35 mouse cellular contexts compared by ENCODE assay signal in the genomic region with DNA sequence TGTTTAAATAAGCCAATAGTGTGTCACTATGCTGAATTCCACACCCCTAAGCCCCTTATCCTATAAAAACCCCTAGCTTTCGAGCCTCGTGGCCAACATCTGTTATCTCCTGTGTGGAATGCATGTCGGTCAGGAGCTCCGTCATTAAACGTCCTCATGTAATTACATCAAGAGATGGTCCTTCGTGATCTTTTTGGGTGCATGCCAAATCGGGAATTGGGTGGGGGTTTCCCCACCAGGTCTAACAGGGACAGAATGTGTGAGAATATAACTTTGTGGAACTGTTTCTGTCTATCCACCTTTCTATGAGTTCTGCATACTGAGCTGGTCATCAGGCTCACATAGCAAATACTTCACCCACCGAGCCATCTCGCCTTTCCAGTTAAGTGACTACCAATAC.
"Had no signal": no experiment of that assay in that cellular context is flagged by ENCODE, and none has a peak within 500 bp of the region (broad histone marks: within the 10 kb centered on the region; RNA-seq: fewer than 3 reads in every experiment).

No protein-coding gene starts in this region.

- H3K9ac ChIP-seq: heart, embryonic 12.5 days; heart, embryonic 13.5 days; heart, embryonic 15.5 days; hindbrain, embryonic 12.5 days; hindbrain, embryonic 13.5 days; hindbrain, embryonic 14.5 days; hindbrain, embryonic 15.5 days; intestine, embryonic 15.5 days; kidney, embryonic 15.5 days had no signal

- H3K4me1 ChIP-seq: heart, embryonic 10.5 days; heart, embryonic 12.5 days; heart, embryonic 15.5 days; hindbrain, embryonic 10.5 days; hindbrain, embryonic 12.5 days; hindbrain, embryonic 13.5 days; hindbrain, embryonic 15.5 days; intestine, embryonic 15.5 days; kidney, embryonic 15.5 days had no signal

- H3K4me3 ChIP-seq: heart, embryonic 10.5 days; heart, embryonic 12.5 days; heart, embryonic 13.5 days; heart, embryonic 15.5 days; hindbrain, embryonic 10.5 days; hindbrain, embryonic 12.5 days; hindbrain, embryonic 13.5 days; hindbrain, embryonic 15.5 days; intestine, embryonic 15.5 days; kidney, embryonic 15.5 days; layer of hippocampus, adult 2 months had no signal

- H3K36me3 ChIP-seq: heart, embryonic 10.5 days; heart, embryonic 15.5 days; hindbrain, embryonic 12.5 days; hindbrain, embryonic 15.5 days; intestine, embryonic 15.5 days had no signal

- ATAC-seq: hindbrain, embryonic 16.5 days; hindbrain, postnatal 0 days; inflammation-experienced regulatory T-cells, adult 6 months; intestine, embryonic 15.5 days; intestine, embryonic 16.5 days; intestine, postnatal 0 days had no signal

- H3K27me3 ChIP-seq: heart, embryonic 12.5 days; heart, embryonic 13.5 days; heart, embryonic 15.5 days; hindbrain, embryonic 12.5 days; hindbrain, embryonic 13.5 days; hindbrain, embryonic 15.5 days; intestine, embryonic 15.5 days; kidney, embryonic 15.5 days had no signal

- H3K9me3 ChIP-seq: heart, embryonic 15.5 days; hindbrain, embryonic 10.5 days; hindbrain, embryonic 12.5 days; intestine, embryonic 15.5 days; kidney, embryonic 15.5 days had no signal

- H3K27ac ChIP-seq: heart, embryonic 10.5 days; heart, embryonic 13.5 days; heart, embryonic 15.5 days; hindbrain, embryonic 10.5 days; hindbrain, embryonic 12.5 days; hindbrain, embryonic 13.5 days; hindbrain, embryonic 14.5 days; hindbrain, embryonic 15.5 days; hindbrain, postnatal 0 days; intestine, embryonic 15.5 days; kidney, embryonic 15.5 days; kidney, postnatal 0 days; layer of hippocampus, adult 2 months had no signal

- DNase-seq: heart, postnatal 10 days; heart, postnatal 14 days; heart, postnatal 36 days; heart, postnatal 4 days; kidney, adult 11 months; kidney, adult 18-20 months; kidney, adult 2 months; kidney, adult 8-10 months; kidney, adult 9 months; kidney, postnatal 10 days; kidney, postnatal 14 days; kidney, postnatal 25 days; kidney, postnatal 36 days; kidney, postnatal 4 days; layer of hippocampus, adult 9-11 months; layer of hippocampus, postnatal 36 days had no signal

- H3K4me2 ChIP-seq: heart, embryonic 11.5 days; heart, embryonic 12.5 days; heart, embryonic 13.5 days; heart, embryonic 15.5 days; hindbrain, embryonic 12.5 days; hindbrain, embryonic 13.5 days; hindbrain, embryonic 14.5 days; hindbrain, embryonic 15.5 days; intestine, embryonic 15.5 days; kidney, embryonic 15.5 days had no signal
